Mouse (Mus musculus) hematopoietic stem cell, adult 5-6 weeks (primary cell): ENCODE results near the gene D630003M21Rik. TPM values are rescaled to one million over a fixed set of nuclear protein-coding genes. Genes with fewer than 3 reads are reported as not detected.

Source experiments
- ATAC-seq, 2 experiments: fragments of 125-278 bp in 1 of 2; replicated peaks in 1 of 2; 2 replicates each; pipeline ENCODE4 v1.8.0; 2016 to 2017; ENCODE audit warnings: inconsistent platforms in 2 of 2, mild to moderate bottlenecking in 2 of 2, moderate number of reproducible peaks in 2 of 2, low read depth in 1 of 2, moderate TSS enrichment in 1 of 2; ENCODE audit not compliant: low FRiP score in 2 of 2, poor library complexity in 2 of 2, severe bottlenecking in 2 of 2, insufficient read depth in 1 of 2, low TSS enrichment in 1 of 2
- total RNA-seq: library from RNA; stranded (forward); fragments of 172-1452, 232-1000 nt; gene quantifications from 2 replicates; pipeline ENCODE4 v1.2.3, GENCODE M21; 2017

The D630003M21Rik gene
- total RNA-seq, 1 experiment from 2014 or later, result not detected

DNA sequence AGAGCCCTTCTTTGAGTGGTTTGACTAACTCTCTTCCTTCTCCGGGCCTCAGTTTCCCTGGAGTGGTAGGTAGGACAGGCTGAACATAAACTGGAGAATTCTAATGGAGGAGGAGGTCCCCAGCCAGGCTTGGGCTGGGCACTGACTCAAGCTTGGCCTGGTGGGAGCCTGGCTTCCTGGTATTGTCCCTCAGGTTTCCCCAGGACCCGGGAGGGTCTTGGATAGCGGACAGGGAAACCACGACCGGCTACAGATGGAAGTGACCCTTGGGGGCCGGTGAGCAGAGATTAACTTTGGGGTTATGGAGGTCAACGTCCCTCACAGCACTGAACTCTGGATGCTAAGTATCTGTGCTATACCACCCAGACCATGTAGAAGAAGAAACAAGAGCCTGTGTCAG lies 87.8 kb downstream of the D630003M21Rik start:
- ATAC-seq, result no peak

DNA sequence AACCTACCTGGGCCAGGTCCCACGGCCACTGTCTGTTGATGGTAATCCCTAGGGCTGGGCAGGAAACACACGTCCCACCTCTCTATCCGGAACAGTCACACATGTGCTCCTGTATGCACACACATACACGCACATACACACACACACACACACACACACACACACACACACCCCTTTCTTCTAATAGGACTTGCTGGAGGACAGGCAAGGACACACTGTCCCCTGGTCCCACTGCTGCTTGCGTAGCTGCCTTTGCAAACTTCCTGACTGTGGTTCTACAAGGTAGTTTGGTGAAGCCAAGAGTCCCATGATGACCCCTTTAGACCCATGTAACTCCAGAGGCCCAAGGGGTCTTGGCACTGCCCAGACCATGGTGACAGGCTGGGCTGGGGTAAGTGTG lies 88.4 kb downstream of the D630003M21Rik start:
- no peak for ATAC-seq

DNA sequence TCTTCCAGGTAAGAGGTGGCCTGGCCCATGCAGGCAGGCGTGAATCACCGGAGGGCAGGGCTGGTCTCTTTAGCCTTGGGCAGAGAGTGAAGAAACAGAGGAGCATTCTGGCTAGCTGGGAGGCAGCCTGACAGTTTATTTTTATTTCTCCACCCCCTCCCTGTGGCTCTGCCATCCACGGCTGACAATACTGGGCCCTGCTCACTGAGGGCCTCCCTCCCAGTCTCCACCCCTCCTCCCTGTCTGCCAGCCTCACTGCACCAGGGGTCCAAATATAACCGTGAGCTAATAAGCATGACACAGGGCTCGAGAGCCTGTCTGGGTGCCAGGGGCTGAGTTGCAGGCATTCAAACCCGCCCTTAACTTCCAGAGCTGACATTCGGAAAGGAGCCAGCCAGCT lies 89.4 kb downstream of the D630003M21Rik start:
- no peak for ATAC-seq

DNA sequence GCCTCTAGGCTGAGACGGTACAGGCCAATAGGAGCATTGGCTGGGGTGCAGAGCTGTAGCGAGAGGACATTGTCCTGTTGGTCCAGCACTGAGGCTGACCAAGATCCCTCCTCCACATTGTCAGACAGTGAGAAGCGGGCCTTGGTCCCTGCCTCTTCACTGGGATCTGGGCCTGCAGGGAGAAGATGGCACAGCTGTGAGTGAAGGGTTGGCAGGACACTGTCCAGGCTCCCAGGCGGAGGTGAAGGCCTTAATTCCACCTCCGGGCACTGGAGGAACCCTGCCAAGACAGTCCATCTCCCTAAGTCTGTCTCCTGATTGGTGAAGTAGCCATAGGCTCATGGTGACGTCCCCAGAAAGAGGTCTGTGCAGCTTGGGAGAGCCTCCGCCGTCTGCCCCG lies 90.2 kb downstream of the D630003M21Rik start:
- ATAC-seq, result no peak

DNA sequence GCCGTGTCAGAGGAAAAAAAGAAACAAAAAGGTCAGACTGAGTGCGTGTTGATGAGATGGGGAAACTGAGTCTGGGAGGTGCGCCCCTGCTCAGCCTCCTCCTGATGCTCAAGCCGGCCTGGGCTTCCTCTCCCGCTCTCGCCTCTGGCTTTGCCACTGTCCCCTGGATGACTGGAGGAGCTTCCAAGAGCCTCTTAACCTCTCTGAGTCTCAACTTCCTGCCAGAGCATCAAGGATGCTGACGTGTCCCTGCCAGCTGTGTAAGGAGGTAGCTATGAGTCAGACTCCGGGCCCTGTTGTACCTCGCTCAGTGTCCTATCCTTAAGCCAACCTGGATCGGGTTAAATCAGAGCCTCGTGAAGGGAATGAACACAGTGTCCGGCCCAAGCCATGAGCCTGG lies 91.3 kb downstream of the D630003M21Rik start:
- no peak for ATAC-seq

DNA sequence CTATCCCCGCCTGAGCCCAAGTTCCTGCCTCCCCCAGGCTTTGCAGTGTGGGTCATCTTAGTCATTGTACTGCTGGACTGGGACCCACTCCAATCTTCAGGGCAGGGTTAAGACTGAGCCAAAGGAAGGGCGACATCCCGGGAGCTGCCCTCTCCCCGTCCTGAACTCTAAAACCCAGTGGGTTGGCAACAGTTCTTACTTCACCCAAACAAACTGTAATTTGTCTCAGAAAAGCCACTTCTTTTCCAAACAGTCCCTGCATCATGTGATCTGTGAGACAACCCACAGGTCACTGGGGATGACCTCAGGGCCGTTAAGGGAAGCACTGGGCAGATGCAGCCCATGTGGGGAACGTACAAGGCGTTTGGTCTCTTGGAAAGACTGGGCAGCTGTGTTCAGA lies 92.8 kb downstream of the D630003M21Rik start:
- no peak for ATAC-seq

DNA sequence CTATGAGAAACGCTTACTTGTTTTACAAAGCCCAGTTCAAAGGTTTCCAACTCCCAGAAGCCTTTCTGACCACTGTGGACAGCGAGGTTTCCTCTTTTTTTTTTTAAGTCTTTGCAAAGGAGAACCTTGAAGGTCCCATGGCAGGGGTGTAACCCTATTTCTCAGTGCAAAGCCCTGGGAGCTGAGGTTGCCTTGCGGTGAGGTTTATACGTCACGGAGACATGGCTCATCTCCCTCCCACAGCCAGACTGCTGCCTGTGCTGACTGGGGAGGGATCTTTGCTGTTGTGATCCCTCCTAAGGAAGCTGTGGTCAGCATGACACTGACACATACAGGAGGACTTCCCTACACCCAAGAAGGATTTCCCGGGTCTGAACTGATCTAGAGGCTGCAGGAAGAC lies 96.0 kb downstream of the D630003M21Rik start:
- peak; percentile 93 to 94 for ATAC-seq

Other genes starting within 250 kb of the D630003M21Rik start
- gene Tti1, start 200.8 kb downstream of the D630003M21Rik start, total RNA-seq, result 31.7 and 39.7 TPM in 2 replicates
- gene Rprd1b, start 200.7 kb downstream of the D630003M21Rik start, total RNA-seq, result 24.1 and 40.9 TPM in 2 replicates
- gene Tgm2, start 82.8 kb downstream of the D630003M21Rik start, total RNA-seq, result 17.9 and 19.4 TPM in 2 replicates
- gene Bpi, start 28.9 kb upstream of the D630003M21Rik start, total RNA-seq, result not detected in 2 replicates
- 43.5 and 51.0 TPM in 2 replicates for gene Lbp, start 77.3 kb upstream of the D630003M21Rik start, total RNA-seq
- gene Snhg11, start 146.4 kb upstream of the D630003M21Rik start, total RNA-seq, result not detected in 2 replicates
- 32.8 and 43.0 TPM in 2 replicates for gene Ralgapb, start 180.6 kb upstream of the D630003M21Rik start, total RNA-seq